Mouse (Mus musculus): ENCODE measurements around the gene Aurkb.
"Not testable (repeated sequence)": the region's sequence is repeated elsewhere in the genome, so short reads cannot be mapped to it uniquely, and the experiment has no call there.

Gene Aurkb

GRCm38 (mm10) chr11:69045531-69046394, at the start of gene Aurkb:
TSS of gene Aurkb (plus strand) at chr11:69045647.
- peak; percentile 82 for DNase-seq (ENCODE audit: low read depth, low spot score)

GRCm38 (mm10) chr11:68997080-68997479, 48.4 kb upstream of the Aurkb start:
- no peak for DNase-seq (ENCODE audit: low read depth, low spot score)

GRCm38 (mm10) chr11:69002782-69003181, 42.7 kb upstream of the Aurkb start:
- DNase-seq (ENCODE audit: low read depth, low spot score), result not testable (repeated sequence)

- DNase-seq (ENCODE audit: low read depth, low spot score), result no peak
These were observed 41.9 kb upstream of the Aurkb start for GRCm38 (mm10) chr11:69003592-69003991.

- DNase-seq (ENCODE audit: low read depth, low spot score), result no peak
These were observed 40.3 kb upstream of the Aurkb start for GRCm38 (mm10) chr11:69005193-69005592.

- not testable (repeated sequence) for DNase-seq (ENCODE audit: low read depth, low spot score)
These were observed 38.9 kb upstream of the Aurkb start for GRCm38 (mm10) chr11:69006575-69006974.

GRCm38 (mm10) chr11:69008182-69009121, 37.0 kb upstream of the Aurkb start, which contains the start of gene Pfas:
TSS of gene Pfas (minus strand) at chr11:69008460.
- DNase-seq (ENCODE audit: low read depth, low spot score), result peak; percentile 99

- no peak for DNase-seq (ENCODE audit: low read depth, low spot score)
These were observed 35.9 kb upstream of the Aurkb start for GRCm38 (mm10) chr11:69009508-69009907.

- DNase-seq (ENCODE audit: low read depth, low spot score), result no peak
These were observed 34.8 kb upstream of the Aurkb start for GRCm38 (mm10) chr11:69010400-69011323.

GRCm38 (mm10) chr11:69011445-69011844, 34.0 kb upstream of the Aurkb start:
- DNase-seq (ENCODE audit: low read depth, low spot score), result not testable (repeated sequence)

- DNase-seq (ENCODE audit: low read depth, low spot score), result peak; percentile 83
These were observed 33.3 kb upstream of the Aurkb start for GRCm38 (mm10) chr11:69012071-69012601.

GRCm38 (mm10) chr11:69015644-69016441, 29.6 kb upstream of the Aurkb start, which contains the start of gene Ctc1:
TSS of gene Ctc1 (plus strand) at chr11:69015911.
- DNase-seq (ENCODE audit: low read depth, low spot score), result peak; percentile 98

- DNase-seq (ENCODE audit: low read depth, low spot score), result no peak
These were observed 28.7 kb upstream of the Aurkb start for GRCm38 (mm10) chr11:69016755-69017154.

GRCm38 (mm10) chr11:69020691-69021090, 24.8 kb upstream of the Aurkb start:
- no peak for DNase-seq (ENCODE audit: low read depth, low spot score)

GRCm38 (mm10) chr11:69026562-69026961, 18.9 kb upstream of the Aurkb start:
- no peak for DNase-seq (ENCODE audit: low read depth, low spot score)

GRCm38 (mm10) chr11:69028805-69029204, 16.6 kb upstream of the Aurkb start:
- peak; percentile 73 for DNase-seq (ENCODE audit: low read depth, low spot score)

GRCm38 (mm10) chr11:69033552-69033951, 11.9 kb upstream of the Aurkb start:
- DNase-seq (ENCODE audit: low read depth, low spot score), result no peak

- no peak for DNase-seq (ENCODE audit: low read depth, low spot score)
These were observed 10.9 kb upstream of the Aurkb start for GRCm38 (mm10) chr11:69034585-69034984.

GRCm38 (mm10) chr11:69035411-69035810, 10.0 kb upstream of the Aurkb start:
- no peak for DNase-seq (ENCODE audit: low read depth, low spot score)

- DNase-seq (ENCODE audit: low read depth, low spot score), result peak; percentile 89
These were observed 9.6 kb upstream of the Aurkb start for GRCm38 (mm10) chr11:69035849-69036248.
